Mouse (Mus musculus) testis, adult 2 months (tissue): ENCODE measurements around the gene Tnrc6b.
"Not testable (repeated sequence)": the region's sequence is repeated elsewhere in the genome, so short reads cannot be mapped to it uniquely, and the experiment has no call there.

Experiments used
- CTCF ChIP-seq: fragments of 200-500 bp; IDR thresholded peaks from 2 replicates; pipeline ENCODE4 v1.5.1; 2012; ENCODE audit warnings: low read depth, mild to moderate bottlenecking, inconsistent platforms, low read length, moderate library complexity; ENCODE audit not compliant: control insufficient read depth, insufficient read depth, insufficient replicate concordance
- POLR2A ChIP-seq: fragments of 200-500 bp; IDR thresholded peaks from 2 replicates; pipeline ENCODE4 v1.6.1; 2012; ENCODE audit warnings: low read depth, mild to moderate bottlenecking, inconsistent platforms, low read length, moderate library complexity; ENCODE audit not compliant: control insufficient read depth

DNA sequence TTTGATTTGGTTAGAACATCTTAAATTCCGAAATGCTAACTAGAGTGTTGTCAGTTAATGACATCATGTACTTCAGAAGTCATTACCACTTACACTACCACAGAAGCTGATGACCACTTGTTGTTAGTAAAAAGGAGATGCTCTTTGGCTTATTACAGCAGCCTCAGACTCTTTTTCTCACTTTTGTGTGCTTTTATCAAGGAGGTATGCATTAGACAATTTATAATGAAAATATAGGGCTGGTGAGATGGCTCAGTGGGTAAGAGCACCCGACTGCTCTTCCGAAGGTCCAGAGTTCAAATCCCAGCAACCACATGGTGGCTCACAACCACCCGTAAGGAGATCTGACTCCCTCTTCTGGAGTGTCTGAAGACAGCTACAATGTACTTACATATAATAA, 24.6 kb downstream of the Tnrc6b start:
- TF ChIP-seq CTCF, POLR2A: not testable (repeated sequence)
